Mouse (Mus musculus): Measurements from ENCODE around the gene Spx. TPM values are rescaled to one million over a fixed set of nuclear protein-coding genes. Genes with fewer than 3 reads are reported as not detected.

Spx gene
- polyA plus RNA-seq, 1 experiment from 2014 or later: 5.5 TPM

DNA sequence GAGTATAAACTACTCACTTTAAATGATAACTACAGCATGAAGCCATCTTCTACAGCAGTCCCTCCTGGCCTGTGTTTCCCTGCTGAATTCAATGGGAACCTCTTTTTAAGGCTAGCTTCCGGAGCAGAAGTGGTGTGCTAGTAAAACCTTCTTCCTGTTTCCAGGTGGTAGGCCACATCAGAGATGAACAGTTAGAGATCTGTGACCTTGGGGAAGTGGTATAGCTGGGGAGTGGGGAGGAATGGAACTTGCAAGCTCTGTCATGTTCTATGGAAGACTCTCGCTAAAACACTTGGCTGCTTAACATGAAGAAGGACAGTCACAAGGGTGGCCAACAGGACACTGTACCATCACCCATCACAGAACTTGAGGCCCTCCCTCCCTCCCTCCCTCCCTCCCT is 40.1 kb downstream of the Spx start:
- Histone ChIP-seq H3K4me3 (replicated peaks) (no peak overlapping the region), H3K36me3 (no peaks in the 10 kb centered on the region), H3K4me2 (replicated peaks) (no peak overlapping the region), H3K27me3 (no peaks in the 10 kb centered on the region), H3K9ac (replicated peaks) (no peak overlapping the region), H3K27ac (no peak overlapping the region), H3K4me1 (replicated peaks) (peaks cover 6% of the 10 kb centered on the region), H3K9me3 (no peaks in the 10 kb centered on the region)
- 94% methylated on average over 2 of the region's 2 CpGs for WGBS
- ATAC-seq: no peak

DNA sequence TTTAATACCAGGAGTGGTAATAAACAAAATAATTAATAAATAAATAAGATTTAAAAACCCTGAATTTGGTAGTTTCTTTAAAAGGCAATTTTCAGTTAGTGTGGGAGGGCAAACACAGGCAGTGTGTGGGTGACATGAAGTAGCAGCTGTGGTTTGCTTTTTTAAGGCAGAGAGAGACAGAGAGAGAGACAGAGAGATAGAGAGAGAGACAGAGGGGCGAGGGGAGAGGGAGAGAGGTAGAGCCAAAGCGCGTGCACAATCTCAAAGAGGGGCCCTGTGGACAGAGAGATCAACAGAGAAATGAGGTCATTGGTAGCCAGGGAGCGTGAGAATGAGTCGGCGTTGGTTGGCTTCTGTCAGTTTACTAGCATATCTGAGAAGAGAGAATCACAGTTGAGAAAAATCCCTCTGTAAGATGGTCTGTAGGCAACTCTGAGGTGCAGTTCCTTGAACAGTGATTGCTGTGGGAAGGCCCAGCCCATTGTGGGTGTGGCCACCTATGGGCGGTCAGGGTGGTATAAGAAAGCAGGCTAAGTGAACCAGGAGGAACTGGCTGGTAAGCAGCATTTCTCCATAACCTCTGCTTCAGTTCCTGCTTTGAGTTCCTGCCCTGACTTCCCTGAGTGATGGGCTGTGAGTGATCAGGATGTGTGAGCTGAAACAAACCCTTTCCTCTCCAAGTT is 42.2 kb downstream of the Spx start:
- H3K27me3 ChIP-seq: no peaks in the 10 kb centered on the region
- no peak overlapping the region for H3K9ac ChIP-seq (replicated peaks)
- ATAC-seq: no peak
- no peak overlapping the region for H3K27ac ChIP-seq
- H3K4me1 ChIP-seq (replicated peaks): peaks cover 17% of the 10 kb centered on the region
- no peaks in the 10 kb centered on the region for H3K36me3 ChIP-seq
- 64% methylated on average over 7 of the region's 7 CpGs for WGBS
- no peak overlapping the region for H3K4me3 ChIP-seq (replicated peaks)
- no peak overlapping the region for H3K4me2 ChIP-seq (replicated peaks)
- H3K9me3 ChIP-seq: no peaks in the 10 kb centered on the region

DNA sequence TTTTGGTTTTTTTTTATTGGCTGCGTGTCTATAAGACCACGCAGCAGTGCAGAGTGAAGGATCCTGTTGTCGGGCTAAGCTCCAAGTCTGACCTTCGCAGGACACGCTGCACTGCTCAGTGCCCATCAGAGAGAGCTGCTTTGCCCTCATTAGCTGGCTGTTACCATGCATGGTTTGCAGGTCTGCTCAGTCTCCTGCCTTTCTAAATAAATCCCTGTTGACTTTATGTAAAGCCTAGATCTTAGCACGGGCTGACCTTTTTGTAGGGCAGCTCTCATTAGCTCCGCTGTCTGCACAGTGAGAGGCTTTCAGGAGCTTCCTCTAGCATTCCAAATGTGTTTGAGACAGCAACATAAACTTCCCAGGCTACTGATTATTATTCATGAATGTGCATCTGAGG is 44.8 kb downstream of the Spx start:
- H3K4me2 ChIP-seq (replicated peaks): 0 out of 2 replicates have a peak overlapping the region, but pooled peaks have one; percentile 5
- no peak overlapping the region for H3K27ac ChIP-seq
- peaks cover 17% of the 10 kb centered on the region for H3K4me1 ChIP-seq (replicated peaks)
- 30% methylated on average over 7 of the region's 7 CpGs for WGBS
- no peak overlapping the region for H3K4me3 ChIP-seq (replicated peaks)
- no peaks in the 10 kb centered on the region for H3K27me3 ChIP-seq
- H3K36me3 ChIP-seq: no peaks in the 10 kb centered on the region
- no peaks in the 10 kb centered on the region for H3K9me3 ChIP-seq
- no peak overlapping the region for H3K9ac ChIP-seq (replicated peaks)
- ATAC-seq: peak; percentile 71

DNA sequence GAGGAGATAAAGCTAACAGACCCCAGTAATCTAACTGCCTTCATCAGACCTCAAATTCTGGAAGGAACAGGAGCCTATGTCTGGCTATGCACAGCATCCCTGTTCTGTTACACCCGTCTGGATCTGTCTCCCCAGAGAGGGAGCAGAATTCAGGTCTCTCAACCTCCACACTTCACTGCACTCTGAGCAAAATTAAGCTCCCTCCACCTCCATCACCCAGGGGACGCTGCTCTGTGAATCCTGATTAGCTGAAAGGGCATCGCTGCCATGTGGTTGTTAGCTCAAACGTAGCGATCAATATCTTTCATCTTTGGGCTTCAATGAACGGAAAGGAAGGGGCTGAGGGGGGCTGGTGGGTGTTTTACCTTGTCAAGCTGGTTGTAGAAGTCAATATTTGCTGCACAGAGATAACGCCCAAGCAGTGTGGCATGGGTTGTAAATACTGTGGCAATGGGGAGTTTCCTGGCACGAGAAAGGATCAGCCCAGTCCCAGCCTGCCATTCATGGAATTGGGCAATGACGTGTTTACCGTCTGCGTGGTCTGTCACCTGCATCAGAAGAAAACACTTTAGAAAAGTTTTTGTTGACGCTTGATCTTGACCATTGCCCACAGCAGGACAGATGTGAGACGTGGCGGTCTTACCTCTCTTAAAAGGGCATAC is 45.9 kb downstream of the Spx start:
- Histone ChIP-seq H3K9me3 (no peaks in the 10 kb centered on the region), H3K9ac (replicated peaks) (no peak overlapping the region), H3K27me3 (no peaks in the 10 kb centered on the region), H3K4me1 (replicated peaks) (peaks cover 17% of the 10 kb centered on the region), H3K4me3 (replicated peaks) (no peak overlapping the region), H3K36me3 (no peaks in the 10 kb centered on the region), H3K4me2 (replicated peaks) (0 out of 2 replicates have a peak overlapping the region, but pooled peaks have one; percentile 11), H3K27ac (peak overlapping the region; percentile 66)
- 55% methylated on average over 14 of the region's 14 CpGs for WGBS
- ATAC-seq: peak; percentile 79

DNA sequence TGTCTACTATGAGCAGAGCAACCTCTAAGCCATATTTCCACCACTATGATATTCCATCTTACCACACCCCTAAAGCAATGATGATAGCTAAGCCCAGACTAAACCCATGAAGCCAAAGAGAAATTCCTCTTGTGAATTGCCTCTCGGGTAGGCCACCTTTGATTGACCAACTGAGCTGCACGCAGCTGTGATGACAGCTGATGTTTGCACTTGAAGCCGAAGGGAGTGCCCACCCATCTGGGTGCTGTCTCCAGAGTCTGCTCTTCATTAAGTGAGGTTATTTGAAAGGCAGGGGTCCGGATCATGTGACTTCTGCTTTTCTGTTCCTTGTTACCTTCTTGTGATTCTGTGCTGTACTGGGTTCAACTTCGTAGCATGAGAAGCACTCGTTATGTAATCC is 49.0 kb downstream of the Spx start:
- H3K27me3 ChIP-seq: no peaks in the 10 kb centered on the region
- no peak for ATAC-seq
- H3K4me3 ChIP-seq (replicated peaks): no peak overlapping the region
- H3K27ac ChIP-seq: no peak overlapping the region
- 83% methylated on average over 6 of the region's 6 CpGs for WGBS
- no peak overlapping the region for H3K9ac ChIP-seq (replicated peaks)
- H3K9me3 ChIP-seq: no peaks in the 10 kb centered on the region
- peaks cover 17% of the 10 kb centered on the region for H3K4me1 ChIP-seq (replicated peaks)
- no peak overlapping the region for H3K4me2 ChIP-seq (replicated peaks)
- H3K36me3 ChIP-seq: no peaks in the 10 kb centered on the region

Other genes with a start within 250 kb of the Spx start
- not detected in 2 replicates for gene Slco1a6, start 204.9 kb upstream of the Spx start, polyA plus RNA-seq (2015; fragmentation: Nextera tagmentation; extraction: Ambion mirVana)
- 0.99 and 1.3 TPM in 2 replicates for gene Iapp, start 115.0 kb upstream of the Spx start, polyA plus RNA-seq (2015; fragmentation: Nextera tagmentation; extraction: Ambion mirVana)
- gene Slco1a5, start 90.5 kb upstream of the Spx start, polyA plus RNA-seq (2015; fragmentation: Nextera tagmentation; extraction: Ambion mirVana): 0.24 and 0.57 TPM in 2 replicates
- gene Pyroxd1, start 67.8 kb upstream of the Spx start, polyA plus RNA-seq (2015; fragmentation: Nextera tagmentation; extraction: Ambion mirVana): 24.2 and 28.8 TPM in 2 replicates
- gene Recql, start 26.4 kb upstream of the Spx start, polyA plus RNA-seq (2015; fragmentation: Nextera tagmentation; extraction: Ambion mirVana): 31.2 and 34.1 TPM in 2 replicates
- gene Golt1b, start 26.2 kb upstream of the Spx start, polyA plus RNA-seq (2015; fragmentation: Nextera tagmentation; extraction: Ambion mirVana): 86.3 and 93.2 TPM in 2 replicates
- gene Gys2, start 59.7 kb downstream of the Spx start, polyA plus RNA-seq (2015; fragmentation: Nextera tagmentation; extraction: Ambion mirVana): 0.05 TPM in 1 of 2 replicates, not detected in the other
- gene Ldhb, start 94.5 kb downstream of the Spx start, polyA plus RNA-seq (2015; fragmentation: Nextera tagmentation; extraction: Ambion mirVana): 466 and 473 TPM in 2 replicates
- 11.0 and 11.4 TPM in 2 replicates for gene Kcnj8, start 158.2 kb downstream of the Spx start, polyA plus RNA-seq (2015; fragmentation: Nextera tagmentation; extraction: Ambion mirVana)

All from midbrain, embryonic 13.5 days (tissue).